Mouse (Mus musculus): ENCODE data around the gene Smchd1. TPM values are rescaled to one million over a fixed set of nuclear protein-coding genes. Genes with fewer than 3 reads are reported as not detected.
"Not testable (repeated sequence)": the region's sequence is repeated elsewhere in the genome, so short reads cannot be mapped to it uniquely, and the experiment has no call there.

The Smchd1 gene
- polyA plus RNA-seq, 1 experiment from 2014 or later, result 64.4 TPM

DNA sequence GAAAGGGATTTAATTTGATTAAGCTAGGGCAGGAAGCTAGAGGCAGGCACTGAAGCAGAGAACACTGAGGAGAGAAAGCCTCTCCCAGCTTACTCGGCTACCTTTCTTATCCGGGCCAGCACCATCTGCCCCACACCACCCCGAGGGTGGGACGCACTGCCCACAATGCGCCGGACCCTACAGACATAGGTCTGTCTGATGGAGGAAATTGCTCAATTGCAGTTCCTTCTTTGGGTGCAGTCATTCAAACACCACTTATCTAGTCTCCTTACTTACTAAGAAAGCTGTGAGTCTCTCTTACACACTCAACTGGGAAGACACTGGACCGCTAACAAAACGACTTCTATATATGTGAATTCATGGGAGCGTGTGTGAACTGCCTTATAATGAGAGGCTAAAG, 137.6 kb downstream of the Smchd1 start:
- Histone ChIP-seq H3K4me2 (ENCODE audit: low read length) (no peak overlapping the region), H3K4me1 (ENCODE audit: control insufficient read depth, insufficient read depth, low read length) (no peaks in the 10 kb centered on the region), H3K9ac (ENCODE audit: low read length) (no peak overlapping the region), H3K27me3 (replicated peaks; ENCODE audit: control insufficient read depth, insufficient read depth, low read length) (no peaks in the 10 kb centered on the region), H3K36me3 (ENCODE audit: control insufficient read depth, insufficient read depth, low read length) (no peaks in the 10 kb centered on the region), H3K9me3 (replicated peaks; ENCODE audit: control insufficient read depth, low read length) (no peaks in the 10 kb centered on the region), H3K4me3 (ENCODE audit: low read depth, low read length) (no peak overlapping the region), H3K27ac (ENCODE audit: low read depth, low read length) (no peak overlapping the region)
- ATAC-seq (no peak), DNase-seq (ENCODE audit: low spot score) (no peak)
- WGBS, result 95% methylated on average over 9 of the region's 9 CpGs

DNA sequence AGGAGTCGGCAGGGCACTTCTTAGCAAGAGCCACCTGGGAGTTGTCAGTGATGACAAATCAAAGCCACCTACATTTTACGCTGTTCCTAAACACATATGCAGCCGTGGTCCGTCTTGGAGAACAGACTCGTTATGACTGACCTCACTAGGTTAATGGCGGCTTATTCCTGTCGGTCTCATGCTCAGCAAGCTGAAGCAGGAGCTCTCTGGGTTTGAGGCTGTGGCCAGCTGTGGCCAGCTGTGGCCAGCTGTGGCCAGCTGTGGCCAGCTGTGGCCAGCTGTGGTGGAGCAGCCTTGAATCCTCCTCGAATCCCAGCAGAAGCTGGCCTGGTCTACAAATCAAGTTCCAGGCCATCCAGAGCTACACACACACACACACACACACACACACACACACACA, 138.7 kb downstream of the Smchd1 start:
- Histone ChIP-seq H3K9ac (ENCODE audit: low read length) (no peak overlapping the region), H3K4me3 (ENCODE audit: low read depth, low read length) (no peak overlapping the region), H3K27ac (ENCODE audit: low read depth, low read length) (no peak overlapping the region), H3K27me3 (replicated peaks; ENCODE audit: control insufficient read depth, insufficient read depth, low read length) (no peaks in the 10 kb centered on the region), H3K9me3 (replicated peaks; ENCODE audit: control insufficient read depth, low read length) (no peaks in the 10 kb centered on the region), H3K4me2 (ENCODE audit: low read length) (no peak overlapping the region), H3K36me3 (ENCODE audit: control insufficient read depth, insufficient read depth, low read length) (no peaks in the 10 kb centered on the region), H3K4me1 (ENCODE audit: control insufficient read depth, insufficient read depth, low read length) (no peaks in the 10 kb centered on the region)
- ATAC-seq, result no peak
- DNase-seq (ENCODE audit: low spot score), result no peak
- 75% methylated on average over 8 of the region's 8 CpGs for WGBS

DNA sequence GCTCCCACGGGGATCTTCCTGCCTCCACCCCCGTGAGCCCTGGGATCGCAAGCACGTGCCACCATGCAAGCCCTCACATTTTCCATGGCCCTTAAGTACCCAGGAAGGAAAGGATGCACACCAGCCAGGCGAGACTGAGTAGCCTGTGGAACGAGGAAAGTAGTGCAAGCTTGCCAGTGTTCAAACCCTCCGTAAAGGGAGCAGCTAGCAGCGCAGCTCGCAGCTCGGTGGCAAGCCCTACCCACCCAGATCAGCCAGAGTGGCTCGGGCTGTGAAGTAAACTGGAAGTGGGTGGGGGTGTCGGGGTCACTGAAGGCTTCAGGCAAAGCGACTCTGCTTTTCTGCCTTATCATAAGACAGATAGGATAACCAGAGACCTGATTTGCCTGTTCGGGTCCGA, 142.8 kb downstream of the Smchd1 start:
- no peak overlapping the region for H3K4me3 ChIP-seq (ENCODE audit: low read depth, low read length)
- H3K9ac ChIP-seq (ENCODE audit: low read length), result no peak overlapping the region
- DNase-seq (ENCODE audit: low spot score) (no peak), ATAC-seq (no peak)
- no peak overlapping the region for H3K27ac ChIP-seq (ENCODE audit: low read depth, low read length)
- 76% methylated on average over 15 of the region's 15 CpGs for WGBS
- no peaks in the 10 kb centered on the region for H3K9me3 ChIP-seq (replicated peaks; ENCODE audit: control insufficient read depth, low read length)
- no peak overlapping the region for H3K4me2 ChIP-seq (ENCODE audit: low read length)
- H3K4me1 ChIP-seq (ENCODE audit: control insufficient read depth, insufficient read depth, low read length), result no peaks in the 10 kb centered on the region
- no peaks in the 10 kb centered on the region for H3K27me3 ChIP-seq (replicated peaks; ENCODE audit: control insufficient read depth, insufficient read depth, low read length)
- H3K36me3 ChIP-seq (ENCODE audit: control insufficient read depth, insufficient read depth, low read length), result no peaks in the 10 kb centered on the region

DNA sequence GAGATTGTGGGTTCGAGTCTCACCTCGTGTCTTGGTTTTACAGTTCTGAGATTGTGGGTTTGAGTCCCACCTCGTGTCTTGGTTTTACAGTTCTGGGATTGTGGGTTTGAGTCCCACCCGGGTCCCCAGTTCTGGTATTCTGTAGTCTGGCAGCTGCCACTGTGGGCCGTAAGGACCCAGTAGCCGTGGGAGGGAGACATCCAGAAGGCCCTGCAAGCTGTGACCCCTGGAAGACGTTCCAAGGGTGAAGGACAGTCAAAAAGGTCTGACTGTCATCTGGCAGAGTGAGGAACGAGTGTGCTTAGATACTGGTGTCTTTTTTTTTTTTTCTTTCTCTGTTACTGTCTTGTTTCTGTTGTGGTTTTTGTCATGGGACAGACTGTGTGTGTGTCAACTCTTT, 154.4 kb downstream of the Smchd1 start:
- not testable (repeated sequence) for H3K27ac ChIP-seq (ENCODE audit: low read depth, low read length); H3K4me1 ChIP-seq (ENCODE audit: control insufficient read depth, insufficient read depth, low read length); H3K36me3 ChIP-seq (ENCODE audit: control insufficient read depth, insufficient read depth, low read length); H3K27me3 ChIP-seq (replicated peaks; ENCODE audit: control insufficient read depth, insufficient read depth, low read length); H3K9me3 ChIP-seq (replicated peaks; ENCODE audit: control insufficient read depth, low read length); ATAC-seq; H3K4me2 ChIP-seq (ENCODE audit: low read length); DNase-seq (ENCODE audit: low spot score); H3K4me3 ChIP-seq (ENCODE audit: low read depth, low read length); H3K9ac ChIP-seq (ENCODE audit: low read length)
- WGBS, result 85% methylated on average over 8 of the region's 8 CpGs

DNA sequence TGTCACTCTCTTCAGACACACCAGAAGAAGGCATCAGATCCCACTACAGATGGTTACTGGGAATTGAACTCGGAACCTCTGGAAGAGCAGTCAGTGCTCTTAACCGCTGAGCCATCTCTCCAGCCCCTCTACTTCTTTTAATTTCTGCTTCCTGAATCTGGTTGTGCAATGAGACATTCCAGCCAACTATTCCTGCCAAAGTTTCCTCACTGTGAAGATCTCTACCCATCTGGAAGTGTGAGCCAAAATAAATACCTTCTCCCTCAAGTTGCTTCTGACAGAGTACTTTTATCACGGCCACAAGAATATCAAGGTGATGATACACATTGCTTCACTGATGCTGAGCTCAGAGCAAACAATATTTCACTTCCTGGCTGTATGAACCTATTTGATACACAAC, 155.8 kb downstream of the Smchd1 start:
- no peaks in the 10 kb centered on the region for H3K4me1 ChIP-seq (ENCODE audit: control insufficient read depth, insufficient read depth, low read length)
- no peak overlapping the region for H3K4me2 ChIP-seq (ENCODE audit: low read length)
- ATAC-seq (no peak), DNase-seq (ENCODE audit: low spot score) (no peak)
- no peaks in the 10 kb centered on the region for H3K9me3 ChIP-seq (replicated peaks; ENCODE audit: control insufficient read depth, low read length)
- H3K4me3 ChIP-seq (ENCODE audit: low read depth, low read length), result no peak overlapping the region
- no peak overlapping the region for H3K9ac ChIP-seq (ENCODE audit: low read length)
- WGBS, result 95% methylated on average over 3 of the region's 3 CpGs
- no peak overlapping the region for H3K27ac ChIP-seq (ENCODE audit: low read depth, low read length)
- no peaks in the 10 kb centered on the region for H3K36me3 ChIP-seq (ENCODE audit: control insufficient read depth, insufficient read depth, low read length)
- no peaks in the 10 kb centered on the region for H3K27me3 ChIP-seq (replicated peaks; ENCODE audit: control insufficient read depth, insufficient read depth, low read length)

GRCm38 (mm10) chr17:71317571-71317970, 157.6 kb downstream of the Smchd1 start:
- no peak overlapping the region for H3K9ac ChIP-seq (ENCODE audit: low read length)
- ATAC-seq, result no peak
- no peak for DNase-seq (ENCODE audit: low spot score)

GRCm38 (mm10) chr17:71314315-71314714, 160.8 kb downstream of the Smchd1 start:
- Histone ChIP-seq H3K27ac (ENCODE audit: low read depth, low read length) (no peak overlapping the region), H3K9me3 (replicated peaks; ENCODE audit: control insufficient read depth, low read length) (no peaks in the 10 kb centered on the region), H3K36me3 (ENCODE audit: control insufficient read depth, insufficient read depth, low read length) (no peaks in the 10 kb centered on the region), H3K4me3 (ENCODE audit: low read depth, low read length) (no peak overlapping the region), H3K4me1 (ENCODE audit: control insufficient read depth, insufficient read depth, low read length) (0 out of 2 replicates have a peak, but pooled peaks cover 9% of the 10 kb centered on the region), H3K27me3 (replicated peaks; ENCODE audit: control insufficient read depth, insufficient read depth, low read length) (peaks cover 8% of the 10 kb centered on the region; the same call in 1 of the 2 replicates), H3K9ac (ENCODE audit: low read length) (no peak overlapping the region), H3K4me2 (ENCODE audit: low read length) (no peak overlapping the region)
- no peak for ATAC-seq
- WGBS, result 73% methylated on average over 4 of the region's 4 CpGs
- no peak for DNase-seq (ENCODE audit: low spot score)

More at GRCm38 (mm10) chr17:71317571-71317970, 157.6 kb downstream of the Smchd1 start:
- Histone ChIP-seq H3K36me3 (ENCODE audit: control insufficient read depth, insufficient read depth, low read length) (no peaks in the 10 kb centered on the region), H3K27me3 (replicated peaks; ENCODE audit: control insufficient read depth, insufficient read depth, low read length) (no peaks in the 10 kb centered on the region), H3K27ac (ENCODE audit: low read depth, low read length) (no peak overlapping the region), H3K4me3 (ENCODE audit: low read depth, low read length) (no peak overlapping the region), H3K9me3 (replicated peaks; ENCODE audit: control insufficient read depth, low read length) (no peaks in the 10 kb centered on the region), H3K4me2 (ENCODE audit: low read length) (no peak overlapping the region), H3K4me1 (ENCODE audit: control insufficient read depth, insufficient read depth, low read length) (no peaks in the 10 kb centered on the region)
- 91% methylated on average over 4 of the region's 4 CpGs for WGBS

DNA sequence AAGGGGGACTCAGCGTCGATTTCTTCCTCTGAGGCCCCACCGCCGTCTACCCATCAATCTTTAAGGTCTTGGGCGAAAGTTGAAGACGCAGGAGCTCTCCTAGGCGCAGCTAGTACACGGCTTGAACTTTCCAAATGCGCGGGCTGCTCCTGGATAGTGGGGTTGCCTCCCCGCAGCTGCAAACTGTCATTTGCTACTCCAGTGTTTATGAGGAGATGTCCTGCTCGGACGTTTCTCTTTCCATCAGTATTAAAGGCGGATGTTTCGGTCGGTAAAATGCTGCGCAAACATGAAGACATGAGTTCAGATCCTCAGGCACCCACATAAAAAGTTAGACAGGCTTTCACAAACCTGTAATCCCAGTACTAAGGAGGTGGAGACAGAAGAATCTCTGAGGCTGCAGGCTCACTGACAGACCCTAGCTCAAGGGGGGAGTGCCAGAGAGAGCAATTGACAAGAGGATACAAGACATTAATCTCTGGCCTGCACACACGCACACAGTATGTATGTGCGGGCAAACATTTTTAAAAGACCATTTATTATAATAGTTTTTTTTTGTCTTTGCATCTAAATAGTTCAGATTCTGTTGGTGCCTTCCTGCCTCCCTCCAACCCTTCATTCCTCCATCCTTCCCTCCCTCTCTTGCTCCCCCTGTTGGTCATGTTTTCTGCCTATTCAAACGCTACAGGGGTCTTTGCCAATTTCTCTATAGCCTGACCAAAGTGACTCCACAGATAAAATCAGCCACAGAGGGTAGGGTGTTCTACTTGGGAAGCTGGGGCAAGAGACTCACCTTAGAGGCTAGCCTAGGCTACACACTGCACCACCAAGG, 163.6 kb downstream of the Smchd1 start, which contains the start of gene Emilin2:
Gene Emilin2, minus strand, starts transcription at position 639 of the 832 bp plus-strand sequence.
- H3K4me3 ChIP-seq (ENCODE audit: low read depth, low read length), result peak within 1 kb of the TSS; percentile 55
- WGBS, result 9% methylated on average over 20 of the region's 20 CpGs
- H3K36me3 ChIP-seq (ENCODE audit: control insufficient read depth, insufficient read depth, low read length), result no peaks in the 10 kb centered on the region
- H3K4me2 ChIP-seq (ENCODE audit: low read length), result peak within 1 kb of the TSS; percentile 100
- peak within 1 kb of the TSS; percentile 63 for H3K9ac ChIP-seq (ENCODE audit: low read length)
- no peak within 1 kb of the TSS for H3K27ac ChIP-seq (ENCODE audit: low read depth, low read length)
- ATAC-seq (no peak), DNase-seq (ENCODE audit: low spot score) (peak; percentile 30)
- H3K9me3 ChIP-seq (replicated peaks; ENCODE audit: control insufficient read depth, low read length), result no peaks in the 10 kb centered on the region
- peaks cover 8% of the 10 kb centered on the region; the same call in 1 of the 2 replicates for H3K27me3 ChIP-seq (replicated peaks; ENCODE audit: control insufficient read depth, insufficient read depth, low read length)
- 0 out of 2 replicates have a peak, but pooled peaks cover 9% of the 10 kb centered on the region for H3K4me1 ChIP-seq (ENCODE audit: control insufficient read depth, insufficient read depth, low read length)

Data from forebrain, embryonic 14.5 days (tissue).